Mouse (Mus musculus) adrenal gland, adult 18-20 months (tissue): ENCODE measurements at regions not wholly inside any gene's neighbourhood (a gene's known extent, or its start where the extent isn't known, plus 50 kb on each side); places are given as distances from the start of the nearest gene placed in this dataset.

Experiments
- DNase-seq, 2 experiments: peaks; one replicate each; pipeline ENCODE4 v3.0.0; 2021 to 2022; ENCODE audit warnings: low spot score in 2 of 2

DNA sequence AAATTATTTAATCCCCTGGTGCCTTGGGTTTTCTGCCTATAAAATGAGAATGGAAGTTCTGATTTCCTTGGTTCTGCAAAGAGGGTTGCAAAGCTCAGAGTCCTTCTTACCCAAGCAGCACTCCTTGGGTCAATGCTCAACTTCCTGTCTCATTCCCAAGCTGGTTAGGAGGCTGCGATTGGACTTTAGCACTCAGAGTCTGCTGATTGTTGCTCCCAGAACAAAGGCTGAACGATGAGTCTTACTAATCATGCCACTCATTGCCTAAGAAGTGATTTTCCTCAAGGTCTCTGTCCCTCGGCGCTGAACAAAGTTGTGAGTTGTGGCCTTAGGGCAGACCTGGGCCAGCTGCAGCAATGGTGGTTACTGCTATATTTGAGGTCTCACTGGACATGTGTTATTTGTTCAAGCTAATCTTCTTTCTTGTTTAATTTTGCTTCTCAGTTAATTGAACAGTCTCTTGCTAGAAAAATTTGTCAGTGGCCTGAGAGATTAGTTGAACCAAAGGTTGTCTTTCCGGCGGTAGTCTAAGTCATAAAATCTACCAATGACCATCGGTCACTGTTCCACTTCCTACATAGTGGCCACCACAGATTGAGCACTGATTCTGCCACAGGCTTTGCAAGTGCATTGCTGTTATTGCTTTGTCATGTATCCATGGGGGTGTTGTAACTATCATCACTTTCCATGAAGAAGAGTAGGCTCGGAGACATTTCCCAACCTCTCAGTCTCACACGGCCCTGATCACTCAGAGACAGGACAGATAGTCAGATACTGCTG lies 101.2 kb upstream of the Gm15217 start:
- no peak for DNase-seq

DNA sequence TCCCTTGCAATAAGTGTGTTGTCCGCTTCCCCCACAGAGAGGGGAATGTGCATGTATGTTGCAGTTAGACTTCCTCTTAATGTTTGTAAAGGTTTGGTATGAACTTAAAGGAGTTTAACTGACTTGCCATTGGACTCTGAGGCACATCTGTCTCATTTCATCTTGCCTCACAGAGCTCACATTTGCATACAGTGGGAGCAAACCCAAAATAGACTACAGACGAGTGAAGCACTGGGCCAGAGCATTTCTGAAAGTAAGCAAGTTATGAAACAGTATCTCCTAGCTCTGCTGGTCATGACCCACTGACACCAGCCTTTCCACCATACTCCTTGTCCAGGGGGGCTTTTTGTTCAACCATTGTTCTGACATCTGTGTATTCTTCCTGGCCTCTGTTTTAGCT lies 86.8 kb upstream of the Gm15217 start:
- no peak for DNase-seq

DNA sequence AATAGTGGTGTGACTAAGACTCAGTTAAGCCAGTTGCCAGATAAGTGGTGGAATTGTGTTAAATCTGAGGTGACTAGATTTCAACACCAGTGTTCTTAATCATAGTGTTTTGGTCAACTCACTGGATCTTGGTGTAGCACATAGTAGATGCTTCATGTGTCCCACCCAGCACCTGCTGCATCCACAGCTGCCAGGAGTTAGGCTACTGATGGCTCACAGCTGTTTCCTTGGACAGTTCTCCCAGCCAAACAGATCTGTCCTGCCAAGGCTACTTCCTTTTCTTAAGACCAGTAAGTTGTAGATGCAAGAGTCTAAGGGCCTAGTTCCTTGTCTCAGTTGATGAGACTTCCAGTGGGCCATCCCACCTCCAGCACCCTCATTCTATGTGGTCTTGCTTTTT lies 82.9 kb upstream of the Gm15217 start:
- no peak for DNase-seq

DNA sequence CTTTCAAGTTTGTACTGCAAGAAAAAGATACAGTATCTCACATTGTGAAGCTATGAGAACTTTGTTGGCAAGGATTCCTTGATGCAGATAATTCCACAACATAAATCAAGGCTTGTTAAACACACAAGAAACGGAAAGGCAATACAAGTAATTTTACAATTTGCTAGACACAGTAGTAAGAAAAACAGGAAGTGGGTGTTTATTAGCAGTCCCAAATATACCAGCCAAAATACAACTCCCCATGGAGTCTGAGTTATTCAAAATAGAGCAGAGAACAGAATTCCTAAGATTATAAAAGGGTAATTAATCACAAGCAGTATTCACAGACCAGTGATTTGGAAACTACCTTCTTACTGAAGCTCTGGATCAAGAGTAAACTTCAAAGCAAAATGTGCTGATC lies 78.7 kb upstream of the Gm15217 start:
- no peak for DNase-seq

DNA sequence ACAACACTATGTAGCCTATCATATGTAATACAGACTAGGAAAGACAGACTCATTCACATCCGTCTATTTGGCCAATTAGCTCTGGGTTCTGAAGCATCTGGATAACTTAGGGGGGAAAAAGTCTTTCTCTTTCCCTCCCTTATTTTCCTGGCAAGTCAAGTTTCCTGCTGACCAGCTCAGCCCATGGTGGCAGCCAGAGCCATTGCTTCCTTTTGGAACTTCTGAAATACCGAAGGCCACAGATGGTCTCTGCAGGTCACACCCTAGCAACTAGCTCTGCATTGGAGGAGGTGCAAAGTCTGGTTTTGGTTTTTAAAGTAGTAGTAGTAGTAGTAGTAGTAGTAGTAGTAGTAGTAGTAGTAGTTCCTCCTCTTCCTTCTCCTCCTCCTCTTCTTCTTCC lies 76.6 kb upstream of the Gm15217 start:
- no peak for DNase-seq

DNA sequence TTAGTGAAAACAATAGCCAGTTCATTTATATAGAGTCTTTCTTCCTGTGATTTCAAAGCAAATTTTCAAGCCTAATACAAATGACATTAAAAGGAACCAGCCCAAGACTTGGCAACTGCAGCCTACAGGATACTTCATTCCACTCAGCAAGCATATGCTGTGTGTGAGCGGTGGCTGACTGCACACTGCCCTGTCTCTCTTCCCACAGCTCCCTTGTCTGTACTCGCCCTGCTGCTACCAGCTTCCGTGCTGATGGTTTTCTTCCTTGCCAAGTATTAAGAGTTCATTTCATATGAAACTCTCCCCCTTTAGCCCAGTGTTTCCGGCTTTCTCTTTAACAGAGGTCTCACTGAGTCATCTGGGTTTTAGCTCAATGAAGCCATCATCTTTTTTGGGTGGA lies 73.9 kb upstream of the Gm15217 start:
- DNase-seq: no peak

DNA sequence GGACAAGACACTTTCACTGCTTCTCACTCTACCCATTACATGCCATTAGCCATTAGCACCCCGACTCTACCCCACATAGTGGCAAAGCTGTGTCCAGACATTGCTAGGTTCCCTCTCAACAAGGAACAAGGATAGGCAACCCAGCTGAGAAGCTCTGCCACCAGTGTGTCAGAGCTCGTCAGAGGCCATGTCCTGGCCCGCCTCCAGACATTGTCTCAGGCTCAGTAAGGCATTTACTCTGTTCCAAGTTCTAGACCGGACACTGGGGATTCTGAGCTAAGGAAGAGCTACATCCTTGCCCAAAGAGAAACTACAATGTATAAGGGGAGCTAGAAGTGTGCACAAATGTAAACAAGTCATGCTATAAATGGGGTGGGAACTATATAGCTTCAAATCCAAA lies 66.2 kb upstream of the Gm15217 start:
- DNase-seq: no peak

DNA sequence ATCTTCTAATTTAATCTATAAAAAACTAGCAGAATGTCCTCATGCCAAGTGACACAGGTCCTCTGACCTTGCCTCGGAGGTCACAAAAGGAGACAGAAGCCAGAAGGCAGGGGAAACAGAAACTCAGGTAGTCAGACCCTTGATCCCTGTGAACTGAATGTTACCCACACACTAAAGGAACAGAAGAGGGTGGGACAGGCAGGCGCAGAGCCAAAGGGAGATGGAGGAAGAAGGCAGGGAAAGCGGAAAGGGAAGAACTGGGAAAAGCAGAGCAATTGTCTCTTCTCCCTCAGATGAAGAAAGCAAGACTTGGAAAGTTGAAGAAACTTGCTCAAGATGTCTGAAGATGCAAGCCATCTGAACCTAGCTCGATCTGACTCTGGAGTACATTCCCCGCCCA lies 62.7 kb upstream of the Gm15217 start:
- DNase-seq: no peak

DNA sequence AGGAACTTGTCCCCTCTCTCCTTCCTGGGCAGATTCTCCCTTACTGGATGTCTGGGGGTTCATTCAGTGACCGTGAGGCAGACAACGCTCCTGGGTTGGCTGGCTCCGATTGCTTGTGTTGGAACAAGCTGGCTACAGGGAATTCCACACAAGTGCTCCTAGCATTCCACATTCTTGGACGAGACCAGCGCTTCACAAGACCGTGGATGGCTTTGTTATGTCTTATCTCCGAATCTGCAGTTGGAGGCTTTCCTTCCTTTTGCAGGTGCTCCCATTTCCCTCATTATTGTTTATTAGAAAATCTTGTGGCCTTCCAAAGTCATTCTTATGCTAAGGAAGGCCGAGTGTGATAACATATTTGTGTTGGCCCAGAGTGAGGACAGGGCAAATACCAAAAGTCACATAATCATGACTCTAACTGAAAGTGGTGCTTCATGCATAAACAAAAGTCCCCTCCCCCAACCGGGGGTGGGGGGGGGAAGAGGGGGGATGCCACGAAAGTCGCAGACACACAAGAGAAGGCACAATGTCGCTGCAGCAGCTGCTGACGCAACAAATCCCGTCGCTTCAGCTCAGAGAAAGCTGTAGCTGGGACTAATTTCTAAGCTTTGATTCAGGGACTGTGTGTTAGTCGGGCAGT lies 61.7 kb upstream of the Gm15217 start:
- DNase-seq: no peak

DNA sequence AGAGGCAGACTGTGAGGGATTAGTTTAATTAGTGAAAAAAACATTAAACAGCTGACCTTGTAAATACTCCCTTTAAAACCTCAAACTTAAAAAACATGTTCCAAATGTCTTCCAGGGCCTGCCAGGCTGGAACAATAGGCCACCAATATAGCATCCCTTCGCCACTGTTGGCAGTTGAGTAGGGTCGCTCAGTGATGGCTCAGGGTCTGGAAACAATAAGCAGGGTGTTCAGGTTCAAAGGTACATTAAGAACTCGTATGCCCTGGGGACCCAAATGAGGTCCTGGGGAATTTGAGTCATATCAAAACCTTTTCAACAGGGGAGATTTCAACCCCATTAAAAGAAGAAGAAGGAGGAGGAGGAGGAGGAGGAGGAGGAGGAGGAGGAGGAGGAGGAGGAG lies 51.1 kb upstream of the Gm15217 start:
- no peak for DNase-seq
